Mouse (Mus musculus) activated CD4-positive, CD25-positive, alpha-beta regulatory T cell, adult 4 months (primary cell): ENCODE measurements around the gene Ccnt2. TPM values are rescaled to one million over a fixed set of nuclear protein-coding genes. Genes with fewer than 3 reads are reported as not detected.
"Not testable (repeated sequence)": the region's sequence is repeated elsewhere in the genome, so short reads cannot be mapped to it uniquely, and the experiment has no call there.

Experiments used
- ATAC-seq: one replicate; pipeline ENCODE4 v1.8.0; 2017
- polyA plus RNA-seq, 2 experiments: library from polyadenylated mRNA; unstranded; fragments of 100-300 nt; shearing (Covaris generic); gene quantifications; one replicate each; pipeline ENCODE4 v1.2.1; 2017

The Ccnt2 gene
- 10 to 100 TPM; 84.2 to 85.8 TPM for polyA plus RNA-seq

GRCm38 (mm10) chr1:127773803-127774500 lies at the start of gene Ccnt2:
TSS of gene Ccnt2 (plus strand) at chr1:127774164.
- ATAC-seq = peak; percentile 95

- ATAC-seq = no peak
Observed at GRCm38 (mm10) chr1:127729096-127729495, 44.9 kb upstream of the Ccnt2 start, which contains the start of gene Acmsd. TSS of gene Acmsd (plus strand) at chr1:127729413.

- no peak for ATAC-seq
Observed at GRCm38 (mm10) chr1:127731086-127731485, 42.9 kb upstream of the Ccnt2 start.

GRCm38 (mm10) chr1:127732435-127732834 lies 41.5 kb upstream of the Ccnt2 start:
- no peak for ATAC-seq

GRCm38 (mm10) chr1:127732841-127733240 lies 41.1 kb upstream of the Ccnt2 start:
- peak; percentile 80 for ATAC-seq

GRCm38 (mm10) chr1:127735356-127735755 lies 38.6 kb upstream of the Ccnt2 start:
- no peak for ATAC-seq

GRCm38 (mm10) chr1:127750401-127751102 lies 23.4 kb upstream of the Ccnt2 start:
- ATAC-seq = no peak

- ATAC-seq = no peak
Observed at GRCm38 (mm10) chr1:127755806-127756205, 18.2 kb upstream of the Ccnt2 start.

GRCm38 (mm10) chr1:127756331-127757163 lies 17.4 kb upstream of the Ccnt2 start:
- ATAC-seq = no peak

GRCm38 (mm10) chr1:127757164-127757545 lies 16.8 kb upstream of the Ccnt2 start:
- ATAC-seq = not testable (repeated sequence)

- no peak for ATAC-seq
Observed at GRCm38 (mm10) chr1:127765468-127765867, 8.5 kb upstream of the Ccnt2 start.

GRCm38 (mm10) chr1:127766741-127767140 lies 7.2 kb upstream of the Ccnt2 start:
- ATAC-seq = no peak

- ATAC-seq = peak; percentile 14
Observed at GRCm38 (mm10) chr1:127773198-127773802, 664 bp upstream of the Ccnt2 start.

GRCm38 (mm10) chr1:127774501-127774880 lies 527 bp downstream of the Ccnt2 start:
- no peak for ATAC-seq

- no peak for ATAC-seq
Observed at GRCm38 (mm10) chr1:127775206-127775720, 1.3 kb downstream of the Ccnt2 start.

GRCm38 (mm10) chr1:127776246-127776645 lies 2.3 kb downstream of the Ccnt2 start:
- no peak for ATAC-seq

- ATAC-seq = no peak
Observed at GRCm38 (mm10) chr1:127778611-127779010, 4.6 kb downstream of the Ccnt2 start.

- ATAC-seq = no peak
Observed at GRCm38 (mm10) chr1:127780142-127780541, 6.2 kb downstream of the Ccnt2 start.

GRCm38 (mm10) chr1:127780849-127781248 lies 6.9 kb downstream of the Ccnt2 start:
- ATAC-seq = no peak

GRCm38 (mm10) chr1:127783862-127784261 lies 9.9 kb downstream of the Ccnt2 start:
- ATAC-seq = no peak

GRCm38 (mm10) chr1:127785882-127786281 lies 11.9 kb downstream of the Ccnt2 start:
- no peak for ATAC-seq

GRCm38 (mm10) chr1:127788943-127789342 lies 15.0 kb downstream of the Ccnt2 start:
- no peak for ATAC-seq

GRCm38 (mm10) chr1:127793459-127793858 lies 19.5 kb downstream of the Ccnt2 start:
- no peak for ATAC-seq
